Mouse (Mus musculus): ENCODE measurements at regions not wholly inside any gene's neighbourhood (a gene's known extent, or its start where the extent isn't known, plus 50 kb on each side); places are given as distances from the start of the nearest gene placed in this dataset. TPM values are rescaled to one million over a fixed set of nuclear protein-coding genes. Genes with fewer than 3 reads are reported as not detected.

DNA sequence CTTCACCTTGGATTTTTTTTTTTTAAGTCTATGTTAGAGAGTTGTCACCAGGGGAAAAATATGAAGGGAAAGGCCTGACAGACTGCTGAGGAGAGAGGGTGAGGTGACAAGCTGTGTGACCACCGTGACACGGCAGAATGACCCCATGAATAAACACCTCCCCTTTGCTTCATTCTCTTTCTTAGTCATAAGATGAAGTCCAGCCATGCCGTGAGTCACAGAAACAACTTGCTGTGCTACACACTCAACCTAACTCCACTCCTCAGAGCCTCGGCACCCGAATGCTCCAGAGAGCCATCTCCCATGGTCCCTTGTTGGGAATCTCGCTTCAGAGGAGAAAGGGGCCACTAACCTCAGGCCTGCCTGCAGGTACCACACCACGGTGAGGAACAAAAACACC, 246.1 kb downstream of the Cdc5l start:
- Histone ChIP-seq H3K9me3 (ENCODE audit: control insufficient read depth, low read length) (peaks cover 11% of the 10 kb centered on the region), H3K9ac (ENCODE audit: low read length) (no peak overlapping the region), H3K27ac (replicated peaks in 1 of 2; ENCODE audit: control insufficient read depth in 1 of 2, insufficient read depth in 1 of 2, low read depth in 2 of 2, low read length in 2 of 2) (no peak overlapping the region), H3K36me3 (ENCODE audit: control insufficient read depth, insufficient read depth, low read length) (no peaks in the 10 kb centered on the region), H3K4me2 (ENCODE audit: low read length) (no peak overlapping the region), H3K27me3 (ENCODE audit: control insufficient read depth, insufficient read depth, low read length) (no peaks in the 10 kb centered on the region), H3K4me3 (ENCODE audit: control insufficient read depth in 1 of 2, insufficient read depth in 1 of 2, low read depth in 1 of 2, low read length in 2 of 2) (no peak overlapping the region), H3K4me1 (ENCODE audit: control insufficient read depth in 2 of 2, insufficient read depth in 2 of 2, low read length in 2 of 2) (no peaks in the 10 kb centered on the region)
- ATAC-seq (ENCODE audit: insufficient number of reproducible peaks, insufficient read depth, low FRiP score, low read depth) = no peak
- WGBS = 78% methylated on average over 7 of the region's 7 CpGs

DNA sequence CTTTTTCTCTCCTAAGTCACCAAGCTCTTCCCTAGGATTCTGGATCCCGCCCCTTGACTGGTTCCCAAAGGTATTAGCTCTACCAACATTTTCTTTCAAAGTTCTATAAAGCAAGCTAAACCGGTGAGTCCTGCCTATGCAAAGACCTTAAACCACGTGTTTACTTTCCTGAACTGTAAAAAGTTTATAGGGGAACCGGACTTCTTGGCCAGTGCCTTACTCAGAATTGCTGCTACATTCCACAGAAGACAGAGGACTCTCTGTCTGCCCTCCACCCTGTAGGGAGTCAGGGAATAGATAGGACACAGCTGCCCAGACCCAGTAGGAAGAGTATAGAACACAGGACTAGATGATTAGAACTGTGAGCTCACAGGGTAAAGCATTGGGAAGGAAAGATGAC, 257.2 kb downstream of the Cdc5l start:
- H3K36me3 ChIP-seq (ENCODE audit: control insufficient read depth, insufficient read depth, low read length) = no peaks in the 10 kb centered on the region
- H3K27me3 ChIP-seq (ENCODE audit: control insufficient read depth, insufficient read depth, low read length) = no peaks in the 10 kb centered on the region
- 73% methylated on average over 4 of the region's 4 CpGs for WGBS
- H3K4me3 ChIP-seq (ENCODE audit: control insufficient read depth in 1 of 2, insufficient read depth in 1 of 2, low read depth in 1 of 2, low read length in 2 of 2) = no peak overlapping the region
- H3K9me3 ChIP-seq (ENCODE audit: control insufficient read depth, low read length) = peaks cover 5% of the 10 kb centered on the region
- no peak for ATAC-seq (ENCODE audit: insufficient number of reproducible peaks, insufficient read depth, low FRiP score, low read depth)
- no peak overlapping the region for H3K9ac ChIP-seq (ENCODE audit: low read length)
- H3K4me1 ChIP-seq (ENCODE audit: control insufficient read depth in 2 of 2, insufficient read depth in 2 of 2, low read length in 2 of 2) = no peaks in the 10 kb centered on the region
- no peak overlapping the region for H3K27ac ChIP-seq (replicated peaks in 1 of 2; ENCODE audit: control insufficient read depth in 1 of 2, insufficient read depth in 1 of 2, low read depth in 2 of 2, low read length in 2 of 2)
- no peak overlapping the region for H3K4me2 ChIP-seq (ENCODE audit: low read length)

DNA sequence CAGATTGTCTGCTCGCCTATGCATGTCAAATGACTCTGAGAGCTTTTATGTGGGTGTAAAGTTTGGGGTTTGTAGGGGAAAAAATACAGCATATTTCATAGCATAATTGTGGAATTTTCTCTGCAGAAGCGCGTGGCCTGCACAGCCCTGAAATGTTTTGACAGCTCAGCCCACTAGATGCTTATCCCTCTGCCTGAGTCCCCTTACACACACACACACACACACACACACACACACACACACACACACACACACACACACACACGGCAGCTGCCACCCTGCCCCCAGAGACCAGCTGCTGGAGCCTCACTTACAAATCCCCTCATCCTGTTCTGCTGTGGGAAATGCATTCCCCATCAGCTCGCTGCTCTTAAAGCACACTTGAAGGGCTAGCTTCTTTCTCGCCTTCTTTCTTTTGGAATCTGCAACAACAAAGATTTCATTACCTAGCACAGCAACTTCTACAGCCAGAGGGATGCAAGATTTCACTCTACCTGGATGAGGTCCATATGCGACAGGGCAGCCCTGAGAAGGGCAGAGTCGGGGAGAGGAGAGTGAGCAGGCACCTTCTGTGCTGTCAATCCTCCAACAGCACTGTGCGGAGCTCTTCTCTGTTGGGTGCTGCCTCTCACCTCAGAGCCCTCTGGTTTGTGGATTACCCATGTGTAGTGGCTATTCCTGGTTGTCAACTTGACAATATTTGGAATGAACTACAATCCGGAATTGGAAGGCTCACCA, 264.1 kb downstream of the Cdc5l start:
- ATAC-seq (ENCODE audit: insufficient number of reproducible peaks, insufficient read depth, low FRiP score, low read depth) = no peak
- Histone ChIP-seq H3K36me3 (ENCODE audit: control insufficient read depth, insufficient read depth, low read length) (no peaks in the 10 kb centered on the region), H3K4me2 (ENCODE audit: low read length) (no peak overlapping the region), H3K9me3 (ENCODE audit: control insufficient read depth, low read length) (no peaks in the 10 kb centered on the region), H3K4me1 (ENCODE audit: control insufficient read depth in 2 of 2, insufficient read depth in 2 of 2, low read length in 2 of 2) (peaks cover 3 to 4% of the 10 kb centered on the region in 2 experiments; a peak in 2 of 4 replicates), H3K27me3 (ENCODE audit: control insufficient read depth, insufficient read depth, low read length) (no peaks in the 10 kb centered on the region), H3K4me3 (ENCODE audit: control insufficient read depth in 1 of 2, insufficient read depth in 1 of 2, low read depth in 1 of 2, low read length in 2 of 2) (no peak overlapping the region), H3K27ac (replicated peaks in 1 of 2; ENCODE audit: control insufficient read depth in 1 of 2, insufficient read depth in 1 of 2, low read depth in 2 of 2, low read length in 2 of 2) (no peak overlapping the region), H3K9ac (ENCODE audit: low read length) (no peak overlapping the region)
- WGBS = 43% methylated on average over 10 of the region's 10 CpGs

Small RNA genes in the stretch of these regions (microRNA-seq; reads per million reads assigned to microRNA genes)
- not detected for gene Gm24979
